Mouse (Mus musculus): ENCODE results near the gene Krt6a. TPM values are rescaled to one million over a fixed set of nuclear protein-coding genes. Genes with fewer than 3 reads are reported as not detected.

Krt6a gene
- polyA plus RNA-seq, 1 experiment from 2014 or later = not detected

GRCm38 (mm10) chr15:101680187-101680586, 13.9 kb downstream of the Krt6a start, which contains the start of gene Krt6b:
Krt6b (minus strand) TSS chr15:101680287.
- H3K27me3 ChIP-seq (replicated peaks; ENCODE audit: control insufficient read depth, insufficient read depth, low read length) = no peaks in the 10 kb centered on the region
- no peak within 1 kb of the TSS for H3K27ac ChIP-seq (ENCODE audit: low read depth)
- DNase-seq (ENCODE audit: low spot score) (no peak), ATAC-seq (replicated peaks; ENCODE audit: low FRiP score, low TSS enrichment, low read depth) (no peak)
- no peak within 1 kb of the TSS for H3K9ac ChIP-seq (ENCODE audit: low read length)
- no peaks in the 10 kb centered on the region for H3K9me3 ChIP-seq (ENCODE audit: control insufficient read depth, low read length)
- no peaks in the 10 kb centered on the region for H3K4me1 ChIP-seq (replicated peaks; ENCODE audit: control insufficient read depth, insufficient read depth, low read length)
- no peaks in the 10 kb centered on the region for H3K36me3 ChIP-seq (ENCODE audit: control insufficient read depth, insufficient read depth, low read length)
- no peak within 1 kb of the TSS for H3K4me2 ChIP-seq (ENCODE audit: low read length)
- H3K4me3 ChIP-seq (ENCODE audit: low read depth, low read length) = no peak within 1 kb of the TSS
- WGBS = 84% methylated on average over 2 of the region's 2 CpGs

GRCm38 (mm10) chr15:101675978-101676377, 18.1 kb downstream of the Krt6a start:
- H3K27me3 ChIP-seq (replicated peaks; ENCODE audit: control insufficient read depth, insufficient read depth, low read length) = no peaks in the 10 kb centered on the region
- 72% methylated on average over 1 of the region's 1 CpGs for WGBS
- H3K4me3 ChIP-seq (ENCODE audit: low read depth, low read length) = no peak overlapping the region
- no peak for DNase-seq (ENCODE audit: low spot score)
- H3K4me1 ChIP-seq (replicated peaks; ENCODE audit: control insufficient read depth, insufficient read depth, low read length) = no peaks in the 10 kb centered on the region
- no peak overlapping the region for H3K4me2 ChIP-seq (ENCODE audit: low read length)
- H3K36me3 ChIP-seq (ENCODE audit: control insufficient read depth, insufficient read depth, low read length) = no peaks in the 10 kb centered on the region
- H3K27ac ChIP-seq (ENCODE audit: low read depth) = no peak overlapping the region
- no peak overlapping the region for H3K9ac ChIP-seq (ENCODE audit: low read length)
- no peak for ATAC-seq (replicated peaks; ENCODE audit: low FRiP score, low TSS enrichment, low read depth)
- H3K9me3 ChIP-seq (ENCODE audit: control insufficient read depth, low read length) = no peaks in the 10 kb centered on the region

- ATAC-seq (replicated peaks; ENCODE audit: low FRiP score, low TSS enrichment, low read depth) = no peak
- Histone ChIP-seq H3K9me3 (ENCODE audit: control insufficient read depth, low read length) (no peaks in the 10 kb centered on the region), H3K27ac (ENCODE audit: low read depth) (no peak overlapping the region), H3K36me3 (ENCODE audit: control insufficient read depth, insufficient read depth, low read length) (no peaks in the 10 kb centered on the region), H3K27me3 (replicated peaks; ENCODE audit: control insufficient read depth, insufficient read depth, low read length) (no peaks in the 10 kb centered on the region), H3K4me3 (ENCODE audit: low read depth, low read length) (no peak overlapping the region), H3K4me1 (replicated peaks; ENCODE audit: control insufficient read depth, insufficient read depth, low read length) (no peaks in the 10 kb centered on the region), H3K9ac (ENCODE audit: low read length) (no peak overlapping the region), H3K4me2 (ENCODE audit: low read length) (no peak overlapping the region)
- DNase-seq (ENCODE audit: low spot score) = no peak
- WGBS = 84% methylated on average over 5 of the region's 5 CpGs
These were observed 41.3 kb downstream of the Krt6a start for GRCm38 (mm10) chr15:101652736-101653265.

- no peak for DNase-seq (ENCODE audit: low spot score)
These were observed 46.8 kb downstream of the Krt6a start, which contains the start of gene Gm5478 for GRCm38 (mm10) chr15:101647280-101647679. Gm5478 (minus strand) TSS chr15:101647380.

More at GRCm38 (mm10) chr15:101647280-101647679, 46.8 kb downstream of the Krt6a start, which contains the start of gene Gm5478:
- no peak within 1 kb of the TSS for H3K4me2 ChIP-seq (ENCODE audit: low read length)
- no peaks in the 10 kb centered on the region for H3K27me3 ChIP-seq (replicated peaks; ENCODE audit: control insufficient read depth, insufficient read depth, low read length)
- 80% methylated on average over 3 of the region's 3 CpGs for WGBS
- no peak for ATAC-seq (replicated peaks; ENCODE audit: low FRiP score, low TSS enrichment, low read depth)
- H3K4me3 ChIP-seq (ENCODE audit: low read depth, low read length) = no peak within 1 kb of the TSS
- H3K36me3 ChIP-seq (ENCODE audit: control insufficient read depth, insufficient read depth, low read length) = no peaks in the 10 kb centered on the region
- no peaks in the 10 kb centered on the region for H3K4me1 ChIP-seq (replicated peaks; ENCODE audit: control insufficient read depth, insufficient read depth, low read length)
- no peak within 1 kb of the TSS for H3K9ac ChIP-seq (ENCODE audit: low read length)
- no peak within 1 kb of the TSS for H3K27ac ChIP-seq (ENCODE audit: low read depth)
- no peaks in the 10 kb centered on the region for H3K9me3 ChIP-seq (ENCODE audit: control insufficient read depth, low read length)

Small RNAs within 50 kb of the gene (microRNA-seq; reads per million reads assigned to microRNA genes)
- gene Gm44323 (not detected), gene Gm44342 (not detected), gene Gm44383 (not detected), gene Gm44479 (not detected)

Other genes with a start within 250 kb of the Krt6a start
- gene Krt88, start 246.6 kb downstream of the Krt6a start, polyA plus RNA-seq (2014; fragmentation: Nextera tagmentation; extraction: Ambion mirVana) = not detected in 2 replicates
- gene Krt81, start 230.6 kb downstream of the Krt6a start, polyA plus RNA-seq (2014; fragmentation: Nextera tagmentation; extraction: Ambion mirVana) = not detected in 2 replicates
- gene Krt86, start 220.8 kb downstream of the Krt6a start, polyA plus RNA-seq (2014; fragmentation: Nextera tagmentation; extraction: Ambion mirVana) = 0.08 TPM in 1 of 2 replicates, not detected in the other
- 0.19 TPM in 1 of 2 replicates, not detected in the other for gene Krt83, start 202.8 kb downstream of the Krt6a start, polyA plus RNA-seq (2014; fragmentation: Nextera tagmentation; extraction: Ambion mirVana)
- gene Gm49425, start 177.0 kb downstream of the Krt6a start, polyA plus RNA-seq (2014; fragmentation: Nextera tagmentation; extraction: Ambion mirVana) = not detected in 2 replicates
- gene Krt84, start 161.5 kb downstream of the Krt6a start, polyA plus RNA-seq (2014; fragmentation: Nextera tagmentation; extraction: Ambion mirVana) = not detected in 2 replicates
- not detected in 2 replicates for gene Krt82, start 143.6 kb downstream of the Krt6a start, polyA plus RNA-seq (2014; fragmentation: Nextera tagmentation; extraction: Ambion mirVana)
- gene Krt90, start 131.4 kb downstream of the Krt6a start, polyA plus RNA-seq (2014; fragmentation: Nextera tagmentation; extraction: Ambion mirVana) = 0.07 TPM in 1 of 2 replicates, not detected in the other
- not detected in 2 replicates for gene Krt75, start 120.4 kb downstream of the Krt6a start, polyA plus RNA-seq (2014; fragmentation: Nextera tagmentation; extraction: Ambion mirVana)
- not detected in 2 replicates for gene Gm5414, start 66.1 kb downstream of the Krt6a start, polyA plus RNA-seq (2014; fragmentation: Nextera tagmentation; extraction: Ambion mirVana)
- not detected in 2 replicates for gene Gm5478, start 46.9 kb downstream of the Krt6a start, polyA plus RNA-seq (2014; fragmentation: Nextera tagmentation; extraction: Ambion mirVana)
- not detected in 2 replicates for gene Krt6b, start 14.0 kb downstream of the Krt6a start, polyA plus RNA-seq (2014; fragmentation: Nextera tagmentation; extraction: Ambion mirVana)
- gene Krt5, start 18.6 kb upstream of the Krt6a start, polyA plus RNA-seq (2014; fragmentation: Nextera tagmentation; extraction: Ambion mirVana) = 0.47 TPM in 1 of 2 replicates, not detected in the other
- not detected in 2 replicates for gene Krt71, start 48.8 kb upstream of the Krt6a start, polyA plus RNA-seq (2014; fragmentation: Nextera tagmentation; extraction: Ambion mirVana)
- gene Krt72, start 92.2 kb upstream of the Krt6a start, polyA plus RNA-seq (2014; fragmentation: Nextera tagmentation; extraction: Ambion mirVana) = not detected in 2 replicates
- gene Krt73, start 108.0 kb upstream of the Krt6a start, polyA plus RNA-seq (2014; fragmentation: Nextera tagmentation; extraction: Ambion mirVana) = not detected in 2 replicates
- gene Krt2, start 123.9 kb upstream of the Krt6a start, polyA plus RNA-seq (2014; fragmentation: Nextera tagmentation; extraction: Ambion mirVana) = not detected in 2 replicates
- 0.91 and 1.1 TPM in 2 replicates for gene Krt1, start 156.5 kb upstream of the Krt6a start, polyA plus RNA-seq (2014; fragmentation: Nextera tagmentation; extraction: Ambion mirVana)
- gene Krt77, start 175.4 kb upstream of the Krt6a start, polyA plus RNA-seq (2014; fragmentation: Nextera tagmentation; extraction: Ambion mirVana) = not detected in 2 replicates
- gene Krt76, start 198.6 kb upstream of the Krt6a start, polyA plus RNA-seq (2014; fragmentation: Nextera tagmentation; extraction: Ambion mirVana) = not detected in 2 replicates
- 0.14 and 0.19 TPM in 2 replicates for gene Krt4, start 230.4 kb upstream of the Krt6a start, polyA plus RNA-seq (2014; fragmentation: Nextera tagmentation; extraction: Ambion mirVana)
- gene Krt79, start 246.0 kb upstream of the Krt6a start, polyA plus RNA-seq (2014; fragmentation: Nextera tagmentation; extraction: Ambion mirVana) = 0.22 TPM in 1 of 2 replicates, not detected in the other

Measured in intestine, embryonic 14.5 days (tissue).